Mouse (Mus musculus) brain, adult 2 months (tissue): ENCODE results near the gene Gm8773.

Experiments used
- DNase-seq: peaks from one replicate; pipeline ENCODE4 v3.0.0; 2011; ENCODE audit warnings: low read depth, low spot score

Gene Gm8773

GRCm38 (mm10) chr5:5573749-5574317 is at the start of gene Gm8773:
Gene Gm8773, plus strand, starts transcription at chr5:5573799.
- DNase-seq: peak; percentile 21

GRCm38 (mm10) chr5:5533656-5534420 is 39.8 kb upstream of the Gm8773 start:
- no peak for DNase-seq

GRCm38 (mm10) chr5:5536131-5536530 is 37.5 kb upstream of the Gm8773 start:
- DNase-seq: no peak

- no peak for DNase-seq
Measured at GRCm38 (mm10) chr5:5539771-5540170, 33.8 kb upstream of the Gm8773 start.

- no peak for DNase-seq
Measured at GRCm38 (mm10) chr5:5540385-5540784, 33.2 kb upstream of the Gm8773 start.

GRCm38 (mm10) chr5:5551110-5551509 is 22.5 kb upstream of the Gm8773 start:
- no peak for DNase-seq

GRCm38 (mm10) chr5:5559079-5559740 is 14.4 kb upstream of the Gm8773 start, which contains the start of gene Gtpbp10:
Gene Gtpbp10, minus strand, starts transcription at chr5:5559538.
- DNase-seq: peak; percentile 96

GRCm38 (mm10) chr5:5559798-5560197 is 13.8 kb upstream of the Gm8773 start:
- DNase-seq: no peak

- no peak for DNase-seq
Measured at GRCm38 (mm10) chr5:5561041-5561706, 12.4 kb upstream of the Gm8773 start.

GRCm38 (mm10) chr5:5562435-5562834 is 11.2 kb upstream of the Gm8773 start:
- DNase-seq: no peak

GRCm38 (mm10) chr5:5587686-5588085 is 14.1 kb downstream of the Gm8773 start:
- no peak for DNase-seq

- peak; percentile 76 for DNase-seq
Measured at GRCm38 (mm10) chr5:5610540-5610939, 36.9 kb downstream of the Gm8773 start.

- no peak for DNase-seq
Measured at GRCm38 (mm10) chr5:5618329-5618728, 44.7 kb downstream of the Gm8773 start.

GRCm38 (mm10) chr5:5625491-5625890 is 51.9 kb downstream of the Gm8773 start:
- no peak for DNase-seq
